Mouse (Mus musculus): ENCODE measurements around the gene Ndufv2.

GRCm38 (mm10) chr17:66053349-66053748 is 48.0 kb downstream of the Ndufv2 start:
- no peak for TF ChIP-seq CTCF (IDR thresholded peaks at IDR 0.05; ENCODE audit: insufficient read depth, low read length)
- no peak for TF ChIP-seq POLR2A (IDR thresholded peaks at IDR 0.05; ENCODE audit: borderline replicate concordance, extremely low read depth, low read depth, low read length)

Data from lung, adult 2 months (tissue).